Mouse (Mus musculus): ENCODE measurements around the gene Cd209g. TPM values are rescaled to one million over a fixed set of nuclear protein-coding genes. Genes with fewer than 3 reads are reported as not detected.

The Cd209g gene
- polyA plus RNA-seq (2015; fragmentation: Nextera tagmentation; extraction: Ambion mirVana), result 0.09 and 0.12 TPM in 2 replicates

GRCm38 (mm10) chr8:4133798-4134197, at the start of gene Cd209g:
Cd209g (plus strand) TSS chr8:4134098.

GRCm38 (mm10) chr8:4105735-4106134, 28.2 kb upstream of the Cd209g start, which contains the start of gene Cd209f:
Cd209f (minus strand) TSS chr8:4105835.

GRCm38 (mm10) chr8:4165852-4166751, 32.2 kb downstream of the Cd209g start, which contains the start of gene Evi5l:
Evi5l (plus strand) TSS chr8:4166567.

Other genes starting within 250 kb of the Cd209g start
- gene Cd209b, start 207.3 kb upstream of the Cd209g start, polyA plus RNA-seq (2015; fragmentation: Nextera tagmentation; extraction: Ambion mirVana), result 0.27 and 0.33 TPM in 2 replicates
- gene Cd209c, start 179.4 kb upstream of the Cd209g start, polyA plus RNA-seq (2015; fragmentation: Nextera tagmentation; extraction: Ambion mirVana), result 0.12 and 0.26 TPM in 2 replicates
- gene Cd209f, start 28.3 kb upstream of the Cd209g start, polyA plus RNA-seq (2015; fragmentation: Nextera tagmentation; extraction: Ambion mirVana), result 1.3 and 2.8 TPM in 2 replicates
- gene Evi5l, start 32.5 kb downstream of the Cd209g start, polyA plus RNA-seq (2015; fragmentation: Nextera tagmentation; extraction: Ambion mirVana), result 9.6 and 11.2 TPM in 2 replicates
- gene Prr36, start 83.4 kb downstream of the Cd209g start, polyA plus RNA-seq (2015; fragmentation: Nextera tagmentation; extraction: Ambion mirVana), result 0.09 TPM in 1 of 2 replicates, not detected in the other
- 0.06 and 0.17 TPM in 2 replicates for gene Lrrc8e, start 92.7 kb downstream of the Cd209g start, polyA plus RNA-seq (2015; fragmentation: Nextera tagmentation; extraction: Ambion mirVana)
- gene Map2k7, start 104.6 kb downstream of the Cd209g start, polyA plus RNA-seq (2015; fragmentation: Nextera tagmentation; extraction: Ambion mirVana), result 20.8 TPM in 2 replicates
- 0.49 and 0.69 TPM in 2 replicates for gene Gm49320, start 104.8 kb downstream of the Cd209g start, polyA plus RNA-seq (2015; fragmentation: Nextera tagmentation; extraction: Ambion mirVana)
- 1.2 and 2.5 TPM in 2 replicates for gene Tgfbr3l, start 114.1 kb downstream of the Cd209g start, polyA plus RNA-seq (2015; fragmentation: Nextera tagmentation; extraction: Ambion mirVana)
- 21.5 and 26.5 TPM in 2 replicates for gene Snapc2, start 119.0 kb downstream of the Cd209g start, polyA plus RNA-seq (2015; fragmentation: Nextera tagmentation; extraction: Ambion mirVana)
- 7.5 and 7.9 TPM in 2 replicates for gene Ctxn1, start 125.2 kb downstream of the Cd209g start, polyA plus RNA-seq (2015; fragmentation: Nextera tagmentation; extraction: Ambion mirVana)
- gene Timm44, start 141.8 kb downstream of the Cd209g start, polyA plus RNA-seq (2015; fragmentation: Nextera tagmentation; extraction: Ambion mirVana), result 64.0 and 64.1 TPM in 2 replicates
- gene Ccl25, start 191.1 kb downstream of the Cd209g start, polyA plus RNA-seq (2015; fragmentation: Nextera tagmentation; extraction: Ambion mirVana), result 5.6 and 7.0 TPM in 2 replicates
- 79.2 and 92.9 TPM in 2 replicates for gene Elavl1, start 191.3 kb downstream of the Cd209g start, polyA plus RNA-seq (2015; fragmentation: Nextera tagmentation; extraction: Ambion mirVana)

Measured in skeletal muscle tissue, postnatal 0 days (tissue).